Mouse (Mus musculus): ENCODE measurements around the gene Cenpl.

DNA sequence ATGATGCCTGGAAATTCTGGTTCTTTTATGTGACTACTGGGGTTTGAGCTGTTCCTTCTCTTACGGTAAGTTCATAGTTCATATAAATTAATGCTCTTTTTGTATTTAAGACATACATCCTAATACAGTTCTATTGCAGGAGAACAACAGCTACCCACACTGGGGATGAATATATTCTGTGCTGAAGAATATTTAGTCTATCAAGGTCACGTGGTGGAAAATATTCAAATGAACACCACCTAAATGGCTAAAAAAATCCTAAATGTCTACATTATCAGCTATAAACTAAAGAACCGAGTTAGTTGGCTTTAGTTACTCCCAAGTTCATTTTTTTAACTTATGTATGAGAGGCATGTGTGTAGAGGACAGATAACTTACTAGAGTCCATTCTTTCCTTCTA is 40.5 kb upstream of the Cenpl start:
- TF ChIP-seq POLR2A (IDR thresholded peaks at IDR 0.05; ENCODE audit: extremely low read depth, insufficient read depth, low read length) (no peak), CTCF (IDR thresholded peaks at IDR 0.05; ENCODE audit: low read depth, low read length) (no peak)
